Mouse (Mus musculus): Measurements from ENCODE around the gene Gpr142. TPM values are rescaled to one million over a fixed set of nuclear protein-coding genes. Genes with fewer than 3 reads are reported as not detected.
A peak's percentile ranks its signal among the peaks of the same experiment; 100 is the strongest.

The Gpr142 gene
- polyA plus RNA-seq, 1 experiment from 2014 or later = not detected

- Histone ChIP-seq H3K9ac (replicated peaks) (peak overlapping the region; percentile 67), H3K36me3 (no peaks in the 10 kb centered on the region), H3K9me3 (no peaks in the 10 kb centered on the region), H3K27ac (peak overlapping the region; percentile 55), H3K4me1 (replicated peaks) (peaks cover 78% of the 10 kb centered on the region), H3K4me3 (replicated peaks) (peak overlapping the region; percentile 49), H3K4me2 (replicated peaks) (peak overlapping the region; percentile 82), H3K27me3 (peaks cover 50% of the 10 kb centered on the region)
- 8% methylated on average over 50 of the region's 50 CpGs for WGBS
- no peak for ATAC-seq
Measured at GRCm38 (mm10) chr11:114791351-114791889, 7.3 kb upstream of the Gpr142 start.

GRCm38 (mm10) chr11:114791891-114792411 is 6.8 kb upstream of the Gpr142 start:
- Histone ChIP-seq H3K36me3 (no peaks in the 10 kb centered on the region), H3K4me2 (replicated peaks) (peak overlapping the region; percentile 82), H3K27ac (peak overlapping the region; percentile 55), H3K9ac (replicated peaks) (peak overlapping the region; percentile 67), H3K4me1 (replicated peaks) (peaks cover 79% of the 10 kb centered on the region), H3K27me3 (peaks cover 45% of the 10 kb centered on the region), H3K4me3 (replicated peaks) (peak overlapping the region; percentile 49), H3K9me3 (no peaks in the 10 kb centered on the region)
- ATAC-seq = no peak
- under 1% methylated on average over 57 of the region's 59 CpGs for WGBS

GRCm38 (mm10) chr11:114792931-114793494 is 5.7 kb upstream of the Gpr142 start:
- ATAC-seq = no peak

DNA sequence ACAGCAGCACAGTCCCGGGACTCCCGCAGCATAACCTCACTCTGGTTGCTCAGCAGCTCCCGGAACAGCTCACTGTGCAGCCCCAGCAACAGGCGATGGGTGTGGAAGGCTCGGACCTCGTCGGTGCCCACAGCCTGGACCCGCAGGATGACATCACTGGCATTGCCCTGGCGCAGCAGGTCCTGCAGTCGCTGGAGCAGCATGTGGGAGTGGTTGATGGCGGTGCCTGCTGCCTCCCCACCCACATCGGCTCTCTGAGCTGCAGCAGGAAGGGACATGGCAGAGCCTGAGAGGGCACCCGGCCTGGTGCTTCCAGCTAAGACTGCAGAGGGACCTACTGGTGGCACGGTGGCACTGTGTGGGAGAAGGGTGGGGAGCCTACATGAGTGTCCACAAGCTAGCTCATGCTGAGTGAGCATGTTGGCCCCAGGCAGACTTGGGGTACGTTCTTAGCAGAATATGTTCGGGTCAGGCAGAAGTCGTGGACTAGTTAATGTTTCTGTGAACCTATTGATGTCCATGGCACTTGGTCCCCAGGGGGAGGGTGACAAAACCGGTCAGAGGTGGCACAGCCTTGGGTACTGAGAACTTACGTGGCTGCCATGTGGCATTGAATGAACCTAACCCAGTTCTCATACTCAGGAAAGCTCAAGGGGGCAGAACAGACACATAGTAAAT is 4.7 kb upstream of the Gpr142 start:
- Histone ChIP-seq H3K4me3 (replicated peaks) (peak overlapping the region; percentile 49), H3K9me3 (no peaks in the 10 kb centered on the region), H3K4me2 (replicated peaks) (peak overlapping the region; percentile 82), H3K27ac (peak overlapping the region; percentile 99), H3K36me3 (no peaks in the 10 kb centered on the region), H3K9ac (replicated peaks) (peak overlapping the region; percentile 65), H3K27me3 (peaks cover 33% of the 10 kb centered on the region), H3K4me1 (replicated peaks) (peaks cover 78% of the 10 kb centered on the region)
- no peak for ATAC-seq
- WGBS = 52% methylated on average over 19 of the region's 19 CpGs

More at GRCm38 (mm10) chr11:114792931-114793494, 5.7 kb upstream of the Gpr142 start:
- no peaks in the 10 kb centered on the region for H3K36me3 ChIP-seq
- no peaks in the 10 kb centered on the region for H3K9me3 ChIP-seq
- peaks cover 85% of the 10 kb centered on the region for H3K4me1 ChIP-seq (replicated peaks)
- peak overlapping the region; percentile 82 for H3K4me2 ChIP-seq (replicated peaks)
- H3K27ac ChIP-seq = peak overlapping the region; percentile 4; the same call in 1 of the 2 replicates
- peak overlapping the region; percentile 49 for H3K4me3 ChIP-seq (replicated peaks)
- peaks cover 35% of the 10 kb centered on the region for H3K27me3 ChIP-seq
- WGBS = 53% methylated on average over 5 of the region's 5 CpGs
- H3K9ac ChIP-seq (replicated peaks) = peak overlapping the region; percentile 5; the same call in 1 of the 2 replicates

- peak overlapping the region; percentile 65; the same call in 1 of the 2 replicates for H3K9ac ChIP-seq (replicated peaks)
- H3K4me3 ChIP-seq (replicated peaks) = peak overlapping the region; percentile 49
- H3K9me3 ChIP-seq = no peaks in the 10 kb centered on the region
- H3K4me2 ChIP-seq (replicated peaks) = peak overlapping the region; percentile 82
- peak; percentile 22 for ATAC-seq
- peaks cover 71% of the 10 kb centered on the region for H3K4me1 ChIP-seq (replicated peaks)
- WGBS = 8% methylated on average over 4 of the region's 4 CpGs
- H3K27ac ChIP-seq = peak overlapping the region; percentile 99
- peaks cover 28% of the 10 kb centered on the region for H3K27me3 ChIP-seq
- H3K36me3 ChIP-seq = no peaks in the 10 kb centered on the region
Measured at GRCm38 (mm10) chr11:114794691-114795090, 4.0 kb upstream of the Gpr142 start.

DNA sequence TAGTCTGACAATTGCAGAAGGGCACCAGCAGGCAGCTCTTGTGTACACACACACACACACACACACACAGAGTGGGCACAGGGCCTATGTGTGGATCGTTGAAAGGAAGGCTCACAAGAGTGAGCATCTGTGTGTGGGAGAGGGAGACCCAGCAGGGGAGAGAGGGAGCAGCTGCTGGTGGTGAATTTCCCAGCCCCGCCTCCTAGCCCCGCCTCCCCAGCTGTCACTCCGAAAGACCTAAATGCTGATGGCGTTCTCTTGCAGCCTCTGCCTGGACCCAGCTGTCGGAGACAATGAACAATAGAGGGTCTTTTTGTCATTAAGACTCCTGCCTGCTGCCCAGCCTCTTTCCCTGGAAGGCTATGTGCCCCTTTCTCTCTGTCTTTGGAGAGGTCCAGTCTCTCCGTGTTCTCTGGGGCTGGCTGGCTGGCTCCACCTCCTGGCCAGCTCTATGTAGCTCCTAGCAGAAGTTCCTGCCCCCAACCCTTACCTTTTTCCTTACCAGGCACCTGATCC is 3.4 kb upstream of the Gpr142 start:
- no peaks in the 10 kb centered on the region for H3K9me3 ChIP-seq
- H3K36me3 ChIP-seq = no peaks in the 10 kb centered on the region
- peak overlapping the region; percentile 65 for H3K9ac ChIP-seq (replicated peaks)
- 0% methylated on average over 7 of the region's 7 CpGs for WGBS
- peak overlapping the region; percentile 82 for H3K4me2 ChIP-seq (replicated peaks)
- peaks cover 68% of the 10 kb centered on the region for H3K4me1 ChIP-seq (replicated peaks)
- peaks cover 22% of the 10 kb centered on the region for H3K27me3 ChIP-seq
- peak; percentile 86 for ATAC-seq
- peak overlapping the region; percentile 99 for H3K27ac ChIP-seq
- H3K4me3 ChIP-seq (replicated peaks) = peak overlapping the region; percentile 49

DNA sequence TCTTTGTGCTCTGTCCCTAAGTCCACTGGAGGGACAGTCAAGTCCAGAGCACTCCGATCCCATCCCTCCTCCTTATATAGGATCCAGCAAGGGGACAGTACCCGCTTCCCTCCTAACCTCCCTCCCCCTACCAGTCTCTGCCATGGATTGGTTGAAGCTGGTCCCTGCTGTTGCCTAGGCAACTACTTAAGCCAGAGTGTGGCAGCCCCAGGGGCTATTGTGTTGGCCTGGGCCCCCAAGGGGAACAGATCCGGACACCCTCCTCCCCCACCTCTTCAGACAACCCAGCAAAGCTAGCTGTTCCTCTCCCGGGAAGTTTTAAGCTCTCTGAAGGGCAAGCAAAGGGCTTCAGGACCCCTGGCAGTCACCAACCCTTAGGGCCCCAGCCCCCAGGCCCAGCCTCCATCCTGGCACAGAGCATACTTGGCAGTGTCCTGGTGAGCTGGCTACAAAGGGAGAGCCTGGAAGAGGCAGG is 2.8 kb upstream of the Gpr142 start, which contains the start of gene Btbd17:
Gene Btbd17, minus strand, starts transcription at position 98 of the 475 bp plus-strand sequence.
- H3K9ac ChIP-seq (replicated peaks) = peak within 1 kb of the TSS; percentile 65
- H3K9me3 ChIP-seq = no peaks in the 10 kb centered on the region
- H3K4me1 ChIP-seq (replicated peaks) = peaks cover 64% of the 10 kb centered on the region
- H3K4me3 ChIP-seq (replicated peaks) = peak within 1 kb of the TSS; percentile 49
- ATAC-seq = peak; percentile 88
- peaks cover 16% of the 10 kb centered on the region for H3K27me3 ChIP-seq
- H3K4me2 ChIP-seq (replicated peaks) = peak within 1 kb of the TSS; percentile 82
- H3K27ac ChIP-seq = peak within 1 kb of the TSS; percentile 99
- 1% methylated on average over 4 of the region's 4 CpGs for WGBS
- H3K36me3 ChIP-seq = no peaks in the 10 kb centered on the region

DNA sequence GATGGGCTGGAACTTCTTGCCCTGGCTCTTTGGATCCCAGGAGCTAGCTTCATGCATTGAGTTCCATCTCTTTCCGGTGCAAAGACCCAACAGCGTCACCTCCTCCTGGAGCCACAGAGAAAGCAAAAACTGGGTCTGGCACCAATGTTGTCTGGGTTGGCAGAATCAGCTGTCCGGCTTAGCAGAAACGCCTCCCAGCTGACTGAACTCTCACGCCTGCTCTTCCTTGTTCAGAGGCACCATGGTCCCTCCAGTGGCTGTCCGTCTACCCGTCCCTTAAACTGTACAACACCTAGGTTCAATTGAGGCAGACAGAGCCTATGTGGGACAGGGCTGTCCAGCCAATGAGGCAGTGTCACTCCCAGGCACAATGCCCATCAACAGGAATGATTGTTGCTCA is 1.5 kb upstream of the Gpr142 start:
- Histone ChIP-seq H3K4me2 (replicated peaks) (no peak overlapping the region), H3K4me3 (replicated peaks) (no peak overlapping the region), H3K36me3 (no peaks in the 10 kb centered on the region), H3K27me3 (peaks cover 6% of the 10 kb centered on the region; the same call in 1 of the 2 replicates), H3K27ac (peak overlapping the region; percentile 99), H3K9ac (replicated peaks) (no peak overlapping the region), H3K4me1 (replicated peaks) (peaks cover 52% of the 10 kb centered on the region), H3K9me3 (no peaks in the 10 kb centered on the region)
- WGBS = 94% methylated on average over 7 of the region's 7 CpGs
- no peak for ATAC-seq

DNA sequence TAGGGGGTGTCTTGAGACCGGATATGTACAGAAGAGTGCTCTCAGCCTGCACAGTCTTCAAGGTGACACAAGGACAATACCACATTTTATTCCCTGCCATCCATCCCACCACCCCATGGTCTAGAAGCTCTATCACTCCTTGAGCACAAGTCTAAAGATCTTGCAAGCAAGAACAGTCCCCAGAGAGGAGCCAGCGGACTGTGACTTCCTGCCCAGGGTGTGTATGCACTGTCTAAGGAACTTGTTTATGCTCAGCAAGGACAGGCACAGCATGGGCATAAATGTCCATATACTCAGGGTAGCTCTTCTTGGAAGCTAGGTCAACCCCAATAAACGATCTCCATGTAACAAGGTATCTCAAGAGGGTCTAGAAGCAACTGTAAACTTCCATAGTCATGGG is 743 bp upstream of the Gpr142 start:
- no peak overlapping the region for H3K4me2 ChIP-seq (replicated peaks)
- no peak overlapping the region for H3K27ac ChIP-seq
- H3K4me1 ChIP-seq (replicated peaks) = peaks cover 50% of the 10 kb centered on the region
- no peaks in the 10 kb centered on the region for H3K36me3 ChIP-seq
- WGBS = 92% methylated on average over 3 of the region's 3 CpGs
- no peaks in the 10 kb centered on the region for H3K27me3 ChIP-seq
- no peaks in the 10 kb centered on the region for H3K9me3 ChIP-seq
- no peak overlapping the region for H3K4me3 ChIP-seq (replicated peaks)
- no peak overlapping the region for H3K9ac ChIP-seq (replicated peaks)
- no peak for ATAC-seq

DNA sequence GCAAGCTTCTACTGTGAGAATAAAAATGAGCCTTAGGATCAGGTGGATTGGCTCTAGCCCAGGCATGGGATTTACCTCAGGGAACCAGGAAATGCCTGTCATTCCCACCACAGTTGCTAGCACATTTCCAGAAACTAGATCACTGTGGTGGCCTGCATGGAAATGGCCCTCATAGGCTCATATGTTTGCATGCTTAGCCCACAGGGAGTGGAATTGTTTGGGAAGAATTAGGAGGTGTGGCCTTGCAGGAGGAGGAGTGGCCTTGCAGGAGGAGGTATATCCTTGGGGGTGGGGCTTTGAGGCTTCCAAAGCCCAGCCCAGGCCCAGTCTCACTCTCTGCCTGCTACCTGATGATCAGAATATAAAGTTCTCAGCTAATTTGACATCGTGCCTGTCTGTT is 3.2 kb downstream of the Gpr142 start:
- Histone ChIP-seq H3K27me3 (no peaks in the 10 kb centered on the region), H3K9ac (replicated peaks) (no peak overlapping the region), H3K4me1 (replicated peaks) (peaks cover 32% of the 10 kb centered on the region), H3K36me3 (no peaks in the 10 kb centered on the region), H3K4me2 (replicated peaks) (no peak overlapping the region), H3K9me3 (no peaks in the 10 kb centered on the region), H3K4me3 (replicated peaks) (no peak overlapping the region), H3K27ac (no peak overlapping the region)
- WGBS = 100% methylated on average over 1 of the region's 1 CpGs
- ATAC-seq = no peak

GRCm38 (mm10) chr11:114802540-114803267 is 4.0 kb downstream of the Gpr142 start:
- ATAC-seq = no peak
- H3K4me2 ChIP-seq (replicated peaks) = no peak overlapping the region
- no peaks in the 10 kb centered on the region for H3K36me3 ChIP-seq
- H3K27ac ChIP-seq = no peak overlapping the region
- H3K4me1 ChIP-seq (replicated peaks) = peaks cover 34% of the 10 kb centered on the region
- H3K9me3 ChIP-seq = no peaks in the 10 kb centered on the region
- no peak overlapping the region for H3K4me3 ChIP-seq (replicated peaks)
- 61% methylated on average over 15 of the region's 15 CpGs for WGBS
- H3K27me3 ChIP-seq = no peaks in the 10 kb centered on the region
- no peak overlapping the region for H3K9ac ChIP-seq (replicated peaks)

Data from midbrain, embryonic 13.5 days (tissue).